Mouse (Mus musculus): ENCODE data around the gene Cd3d. TPM values are rescaled to one million over a fixed set of nuclear protein-coding genes. Genes with fewer than 3 reads are reported as not detected.

The Cd3d gene
- polyA plus RNA-seq, 1 experiment from 2014 or later = not detected

GRCm38 (mm10) chr9:45010461-45010860 lies 28.9 kb downstream of the Cd3d start:
- H3K4me2 ChIP-seq = no peak overlapping the region
- no peaks in the 10 kb centered on the region for H3K9me3 ChIP-seq
- H3K4me3 ChIP-seq (replicated peaks) = no peak overlapping the region
- H3K4me1 ChIP-seq (replicated peaks) = no peaks in the 10 kb centered on the region
- H3K9ac ChIP-seq (replicated peaks) = no peak overlapping the region
- H3K36me3 ChIP-seq = no peaks in the 10 kb centered on the region
- ATAC-seq (ENCODE audit: insufficient number of reproducible peaks, insufficient read depth, low FRiP score, low TSS enrichment, low read depth) = no peak
- no peak overlapping the region for H3K27ac ChIP-seq
- 73% methylated on average over 4 of the region's 4 CpGs for WGBS
- peaks cover 19% of the 10 kb centered on the region for H3K27me3 ChIP-seq

- no peaks in the 10 kb centered on the region for H3K4me1 ChIP-seq (replicated peaks)
- ATAC-seq (ENCODE audit: insufficient number of reproducible peaks, insufficient read depth, low FRiP score, low TSS enrichment, low read depth) = no peak
- no peaks in the 10 kb centered on the region for H3K9me3 ChIP-seq
- WGBS = 50% methylated on average over 6 of the region's 6 CpGs
- H3K4me2 ChIP-seq = no peak overlapping the region
- H3K9ac ChIP-seq (replicated peaks) = no peak overlapping the region
- H3K36me3 ChIP-seq = no peaks in the 10 kb centered on the region
- H3K4me3 ChIP-seq (replicated peaks) = no peak overlapping the region
- H3K27me3 ChIP-seq = peaks cover 19% of the 10 kb centered on the region
- no peak overlapping the region for H3K27ac ChIP-seq
These were observed 29.7 kb downstream of the Cd3d start for GRCm38 (mm10) chr9:45011291-45011690.

GRCm38 (mm10) chr9:45014879-45015278 lies 33.3 kb downstream of the Cd3d start:
- no peak overlapping the region for H3K27ac ChIP-seq
- WGBS = 56% methylated on average over 2 of the region's 2 CpGs
- no peaks in the 10 kb centered on the region for H3K4me1 ChIP-seq (replicated peaks)
- H3K4me3 ChIP-seq (replicated peaks) = no peak overlapping the region
- H3K9ac ChIP-seq (replicated peaks) = no peak overlapping the region
- no peak overlapping the region for H3K4me2 ChIP-seq
- no peaks in the 10 kb centered on the region for H3K36me3 ChIP-seq
- H3K9me3 ChIP-seq = no peaks in the 10 kb centered on the region
- no peak for ATAC-seq (ENCODE audit: insufficient number of reproducible peaks, insufficient read depth, low FRiP score, low TSS enrichment, low read depth)
- peaks cover 14% of the 10 kb centered on the region for H3K27me3 ChIP-seq

GRCm38 (mm10) chr9:45015841-45016240 lies 34.3 kb downstream of the Cd3d start:
- Histone ChIP-seq H3K9ac (replicated peaks) (no peak overlapping the region), H3K4me2 (no peak overlapping the region), H3K36me3 (no peaks in the 10 kb centered on the region), H3K27ac (no peak overlapping the region), H3K4me3 (replicated peaks) (no peak overlapping the region), H3K27me3 (peaks cover 10% of the 10 kb centered on the region; the same call in 1 of the 2 replicates), H3K4me1 (replicated peaks) (no peaks in the 10 kb centered on the region), H3K9me3 (no peaks in the 10 kb centered on the region)
- no peak for ATAC-seq (ENCODE audit: insufficient number of reproducible peaks, insufficient read depth, low FRiP score, low TSS enrichment, low read depth)
- WGBS = 60% methylated on average over 3 of the region's 3 CpGs

GRCm38 (mm10) chr9:45018031-45018430 lies 36.4 kb downstream of the Cd3d start:
- Histone ChIP-seq H3K9me3 (no peaks in the 10 kb centered on the region), H3K36me3 (no peaks in the 10 kb centered on the region), H3K4me1 (replicated peaks) (no peaks in the 10 kb centered on the region), H3K4me3 (replicated peaks) (no peak overlapping the region), H3K27ac (no peak overlapping the region), H3K4me2 (no peak overlapping the region), H3K9ac (replicated peaks) (no peak overlapping the region), H3K27me3 (no peaks in the 10 kb centered on the region)
- 79% methylated on average over 11 of the region's 11 CpGs for WGBS
- ATAC-seq (ENCODE audit: insufficient number of reproducible peaks, insufficient read depth, low FRiP score, low TSS enrichment, low read depth) = no peak

- Histone ChIP-seq H3K27me3 (no peaks in the 10 kb centered on the region), H3K4me1 (replicated peaks) (no peaks in the 10 kb centered on the region), H3K4me3 (replicated peaks) (no peak overlapping the region), H3K36me3 (no peaks in the 10 kb centered on the region), H3K9me3 (no peaks in the 10 kb centered on the region), H3K27ac (no peak overlapping the region), H3K9ac (replicated peaks) (no peak overlapping the region), H3K4me2 (no peak overlapping the region)
- no peak for ATAC-seq (ENCODE audit: insufficient number of reproducible peaks, insufficient read depth, low FRiP score, low TSS enrichment, low read depth)
- 15% methylated on average over 3 of the region's 3 CpGs for WGBS
These were observed 41.2 kb downstream of the Cd3d start for GRCm38 (mm10) chr9:45022800-45023199.

- no peaks in the 10 kb centered on the region for H3K36me3 ChIP-seq
- H3K27ac ChIP-seq = no peak overlapping the region
- H3K9ac ChIP-seq (replicated peaks) = no peak overlapping the region
- 65% methylated on average over 3 of the region's 3 CpGs for WGBS
- no peaks in the 10 kb centered on the region for H3K4me1 ChIP-seq (replicated peaks)
- no peak for ATAC-seq (ENCODE audit: insufficient number of reproducible peaks, insufficient read depth, low FRiP score, low TSS enrichment, low read depth)
- no peak overlapping the region for H3K4me3 ChIP-seq (replicated peaks)
- H3K9me3 ChIP-seq = no peaks in the 10 kb centered on the region
- no peaks in the 10 kb centered on the region for H3K27me3 ChIP-seq
- no peak overlapping the region for H3K4me2 ChIP-seq
These were observed 42.1 kb downstream of the Cd3d start for GRCm38 (mm10) chr9:45023638-45024037.

- ATAC-seq (ENCODE audit: insufficient number of reproducible peaks, insufficient read depth, low FRiP score, low TSS enrichment, low read depth) = no peak
- 76% methylated on average over 2 of the region's 2 CpGs for WGBS
- Histone ChIP-seq H3K4me1 (replicated peaks) (no peaks in the 10 kb centered on the region), H3K4me2 (no peak overlapping the region), H3K9me3 (no peaks in the 10 kb centered on the region), H3K27ac (no peak overlapping the region), H3K4me3 (replicated peaks) (no peak overlapping the region), H3K36me3 (no peaks in the 10 kb centered on the region), H3K27me3 (no peaks in the 10 kb centered on the region), H3K9ac (replicated peaks) (no peak overlapping the region)
These were observed 42.6 kb downstream of the Cd3d start for GRCm38 (mm10) chr9:45024187-45024586.

GRCm38 (mm10) chr9:45027376-45027775 lies 45.8 kb downstream of the Cd3d start:
- 69% methylated on average over 8 of the region's 8 CpGs for WGBS
- Histone ChIP-seq H3K27me3 (peaks cover 10% of the 10 kb centered on the region), H3K36me3 (no peaks in the 10 kb centered on the region), H3K9ac (replicated peaks) (no peak overlapping the region), H3K4me2 (no peak overlapping the region), H3K9me3 (no peaks in the 10 kb centered on the region), H3K27ac (no peak overlapping the region), H3K4me3 (replicated peaks) (no peak overlapping the region), H3K4me1 (replicated peaks) (no peaks in the 10 kb centered on the region)
- ATAC-seq (ENCODE audit: insufficient number of reproducible peaks, insufficient read depth, low FRiP score, low TSS enrichment, low read depth) = no peak

GRCm38 (mm10) chr9:45030341-45030740 lies 48.8 kb downstream of the Cd3d start:
- no peak overlapping the region for H3K4me2 ChIP-seq
- 66% methylated on average over 6 of the region's 6 CpGs for WGBS
- H3K27ac ChIP-seq = no peak overlapping the region
- no peak overlapping the region for H3K4me3 ChIP-seq (replicated peaks)
- ATAC-seq (ENCODE audit: insufficient number of reproducible peaks, insufficient read depth, low FRiP score, low TSS enrichment, low read depth) = no peak
- peaks cover 10% of the 10 kb centered on the region for H3K27me3 ChIP-seq
- no peaks in the 10 kb centered on the region for H3K9me3 ChIP-seq
- H3K9ac ChIP-seq (replicated peaks) = no peak overlapping the region
- H3K36me3 ChIP-seq = no peaks in the 10 kb centered on the region
- H3K4me1 ChIP-seq (replicated peaks) = no peaks in the 10 kb centered on the region

GRCm38 (mm10) chr9:45032261-45032660 lies 50.7 kb downstream of the Cd3d start:
- Histone ChIP-seq H3K4me3 (replicated peaks) (no peak overlapping the region), H3K4me2 (no peak overlapping the region), H3K27me3 (peaks cover 10% of the 10 kb centered on the region), H3K4me1 (replicated peaks) (no peaks in the 10 kb centered on the region), H3K27ac (no peak overlapping the region), H3K9ac (replicated peaks) (no peak overlapping the region), H3K36me3 (no peaks in the 10 kb centered on the region), H3K9me3 (no peaks in the 10 kb centered on the region)
- 72% methylated on average over 2 of the region's 2 CpGs for WGBS
- ATAC-seq (ENCODE audit: insufficient number of reproducible peaks, insufficient read depth, low FRiP score, low TSS enrichment, low read depth) = no peak

GRCm38 (mm10) chr9:45034526-45034925 lies 52.9 kb downstream of the Cd3d start:
- WGBS = 85% methylated on average over 3 of the region's 3 CpGs
- Histone ChIP-seq H3K27me3 (peaks cover 19% of the 10 kb centered on the region), H3K4me2 (no peak overlapping the region), H3K9me3 (no peaks in the 10 kb centered on the region), H3K9ac (replicated peaks) (no peak overlapping the region), H3K27ac (no peak overlapping the region), H3K4me3 (replicated peaks) (no peak overlapping the region), H3K36me3 (no peaks in the 10 kb centered on the region), H3K4me1 (replicated peaks) (no peaks in the 10 kb centered on the region)
- no peak for ATAC-seq (ENCODE audit: insufficient number of reproducible peaks, insufficient read depth, low FRiP score, low TSS enrichment, low read depth)
